Mouse (Mus musculus): ENCODE results near the gene Erg28. TPM values are rescaled to one million over a fixed set of nuclear protein-coding genes. Genes with fewer than 3 reads are reported as not detected.

The Erg28 gene
- total RNA-seq (2014; rRNA removed) (71.4 and 79.8 TPM in 2 replicates), polyA plus RNA-seq (2015; fragmentation: Nextera tagmentation; extraction: Ambion mirVana) (104 and 110 TPM in 2 replicates)

DNA sequence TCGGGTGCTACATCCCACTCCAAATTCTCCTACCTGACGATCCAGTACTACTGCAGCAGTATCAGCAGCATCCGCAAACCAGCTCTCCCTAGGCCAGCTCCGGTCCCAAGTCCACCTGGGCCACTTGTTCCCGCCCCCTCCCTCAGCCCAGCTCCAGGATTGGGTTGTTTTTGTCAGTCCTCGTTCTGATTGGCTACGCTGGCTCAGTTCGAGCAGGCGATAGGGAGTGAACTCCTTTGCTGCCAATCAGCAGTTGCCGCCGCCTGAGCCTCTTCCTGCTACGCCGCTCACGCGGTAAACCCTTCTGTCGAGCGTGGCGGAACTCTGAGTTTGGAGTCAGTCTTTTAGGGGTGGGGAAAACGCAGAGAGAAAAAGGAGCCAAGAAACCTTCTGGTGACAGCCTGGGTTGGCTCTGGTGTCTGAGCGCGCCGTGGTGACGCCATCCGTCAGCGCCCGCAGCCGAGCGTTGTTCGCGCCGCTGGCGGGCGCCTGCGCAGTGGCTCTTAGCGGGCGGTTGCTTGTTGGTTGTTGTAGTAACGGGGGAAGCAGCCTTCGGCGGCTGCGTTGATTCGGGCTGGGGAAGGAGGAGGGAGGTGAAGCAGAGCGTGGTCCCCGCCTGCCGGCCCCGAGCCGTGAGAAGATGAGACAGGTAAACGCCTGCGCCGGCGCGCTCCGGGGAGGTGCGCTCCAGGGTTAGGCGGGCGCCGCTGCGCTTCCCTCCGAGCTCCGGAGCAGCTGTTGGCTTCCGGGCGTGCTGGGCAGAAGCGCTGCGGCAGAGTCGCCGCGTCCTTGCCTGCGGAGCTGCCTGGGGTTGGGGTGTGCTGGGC is at the start of gene Erg28, which contains the start of gene Ttll5:
Gene Erg28 (minus strand): TSS at position 113 of the 827 bp plus-strand sequence.
Gene Ttll5 (plus strand): TSS at position 222 of the 827 bp plus-strand sequence.
- Histone ChIP-seq H3K36me3 (ENCODE audit: insufficient read depth, low read length) (peaks cover 11% of the 10 kb centered on the region; the same call in 1 of the 2 replicates), H3K9ac (replicated peaks; ENCODE audit: low read length, poor library complexity, severe bottlenecking) (peak within 1 kb of the TSS; percentile 65), H3K9me3 (ENCODE audit: low read length) (no peaks in the 10 kb centered on the region), H3K27ac (ENCODE audit: low read depth, low read length) (peak within 1 kb of the TSS; percentile 85), H3K27me3 (ENCODE audit: insufficient read depth, low read length) (no peaks in the 10 kb centered on the region), H3K4me1 (ENCODE audit: insufficient read depth, low read length) (peaks cover 3% of the 10 kb centered on the region; the same call in 1 of the 2 replicates), H3K4me3 (ENCODE audit: low read depth, low read length) (peak within 1 kb of the TSS; percentile 83), H3K4me2 (ENCODE audit: low read depth, low read length, poor library complexity, severe bottlenecking) (peak within 1 kb of the TSS; percentile 64)
- WGBS: under 1% methylated on average over 67 of the region's 67 CpGs
- DNase-seq (ENCODE audit: low spot score): peak; percentile 97
- peak; percentile 98 for ATAC-seq (ENCODE audit: low FRiP score)
- no peak for TF ChIP-seq CTCF (IDR thresholded peaks at IDR 0.05)

DNA sequence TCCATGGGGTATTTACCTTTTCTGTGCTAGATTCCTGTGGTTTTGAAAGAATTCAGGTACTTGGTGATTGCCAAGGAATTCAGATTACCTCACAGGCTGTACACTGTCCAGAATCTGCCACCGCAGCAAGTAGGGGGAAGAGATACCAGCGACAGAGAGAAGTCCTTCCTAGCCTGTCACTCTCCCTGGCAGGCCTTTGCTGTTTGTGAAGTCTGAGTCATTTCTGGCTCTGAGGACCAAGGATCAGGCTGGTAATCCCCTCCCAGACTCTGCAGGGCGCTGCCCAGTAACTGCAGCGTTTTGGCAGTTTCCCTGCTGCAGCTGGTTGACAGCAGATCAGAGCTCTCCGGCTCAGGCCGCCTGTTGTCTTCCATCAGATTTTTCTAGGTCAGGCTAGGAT is 45.1 kb upstream of the Erg28 start:
- H3K4me2 ChIP-seq (ENCODE audit: low read depth, low read length, poor library complexity, severe bottlenecking): no peak overlapping the region
- TF ChIP-seq CTCF (IDR thresholded peaks at IDR 0.05): 0 out of 2 replicates have a peak, but pooled peaks have one; percentile 1
- ATAC-seq (ENCODE audit: low FRiP score) (peak; percentile 73), DNase-seq (ENCODE audit: low spot score) (peak; percentile 90)
- WGBS: 17% methylated on average over 6 of the region's 6 CpGs
- H3K9ac ChIP-seq (replicated peaks; ENCODE audit: low read length, poor library complexity, severe bottlenecking): no peak overlapping the region
- no peaks in the 10 kb centered on the region for H3K9me3 ChIP-seq (ENCODE audit: low read length)
- H3K36me3 ChIP-seq (ENCODE audit: insufficient read depth, low read length): no peaks in the 10 kb centered on the region
- H3K4me1 ChIP-seq (ENCODE audit: insufficient read depth, low read length): no peaks in the 10 kb centered on the region
- H3K27me3 ChIP-seq (ENCODE audit: insufficient read depth, low read length): no peaks in the 10 kb centered on the region
- H3K27ac ChIP-seq (ENCODE audit: low read depth, low read length): peak overlapping the region; percentile 48; the same call in 1 of the 2 replicates
- no peak overlapping the region for H3K4me3 ChIP-seq (ENCODE audit: low read depth, low read length)

DNA sequence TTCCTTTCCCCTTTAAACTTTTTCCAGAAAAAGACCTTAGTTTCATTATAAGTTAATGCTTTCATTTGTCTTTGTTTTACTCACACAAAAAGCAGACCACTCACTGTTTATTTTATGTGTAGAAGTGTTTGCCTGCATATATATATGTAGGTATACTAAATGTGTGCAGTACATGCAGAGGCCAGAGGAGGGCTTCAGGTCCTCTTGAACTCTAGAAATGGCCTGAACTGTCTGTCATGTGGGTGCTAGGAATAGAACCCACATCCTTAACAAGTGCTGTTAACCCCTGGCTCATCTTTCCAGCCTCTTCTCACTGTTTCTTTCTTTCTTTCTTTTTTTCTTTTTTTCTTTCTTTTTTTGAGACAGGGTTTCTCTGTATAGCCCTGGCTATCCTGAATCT is 42.8 kb upstream of the Erg28 start:
- Histone ChIP-seq H3K4me3 (ENCODE audit: low read depth, low read length) (no peak overlapping the region), H3K4me2 (ENCODE audit: low read depth, low read length, poor library complexity, severe bottlenecking) (no peak overlapping the region), H3K36me3 (ENCODE audit: insufficient read depth, low read length) (0 out of 2 replicates have a peak, but pooled peaks cover 3% of the 10 kb centered on the region), H3K27ac (ENCODE audit: low read depth, low read length) (no peak overlapping the region), H3K9me3 (ENCODE audit: low read length) (no peaks in the 10 kb centered on the region), H3K4me1 (ENCODE audit: insufficient read depth, low read length) (no peaks in the 10 kb centered on the region), H3K9ac (replicated peaks; ENCODE audit: low read length, poor library complexity, severe bottlenecking) (no peak overlapping the region), H3K27me3 (ENCODE audit: insufficient read depth, low read length) (no peaks in the 10 kb centered on the region)
- DNase-seq (ENCODE audit: low spot score) (no peak), ATAC-seq (ENCODE audit: low FRiP score) (no peak)
- TF ChIP-seq CTCF (IDR thresholded peaks at IDR 0.05): peak; percentile 44

DNA sequence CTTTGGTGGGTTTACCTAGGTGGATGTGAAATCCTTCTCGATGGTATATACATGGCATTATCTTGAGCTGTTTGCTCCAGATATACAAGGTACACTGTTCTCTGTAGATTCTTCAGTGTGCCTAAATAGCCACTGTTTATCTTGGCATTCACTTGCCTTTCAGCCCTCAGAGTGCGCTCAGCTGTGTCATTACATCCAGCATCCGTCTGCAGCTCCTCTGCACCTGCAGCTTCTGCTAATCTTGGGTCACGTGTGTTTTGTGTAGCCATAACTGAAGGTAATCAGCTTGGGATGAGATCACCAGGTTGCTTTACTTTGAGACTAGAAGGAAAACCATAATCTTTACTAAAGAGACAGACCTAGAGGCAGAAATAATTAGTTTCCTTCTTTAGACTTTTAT is 42.3 kb upstream of the Erg28 start:
- no peak overlapping the region for H3K27ac ChIP-seq (ENCODE audit: low read depth, low read length)
- ATAC-seq (ENCODE audit: low FRiP score) (no peak), DNase-seq (ENCODE audit: low spot score) (no peak)
- H3K4me2 ChIP-seq (ENCODE audit: low read depth, low read length, poor library complexity, severe bottlenecking): no peak overlapping the region
- no peak for TF ChIP-seq CTCF (IDR thresholded peaks at IDR 0.05)
- H3K4me1 ChIP-seq (ENCODE audit: insufficient read depth, low read length): no peaks in the 10 kb centered on the region
- H3K4me3 ChIP-seq (ENCODE audit: low read depth, low read length): no peak overlapping the region
- WGBS: 70% methylated on average over 4 of the region's 4 CpGs
- H3K27me3 ChIP-seq (ENCODE audit: insufficient read depth, low read length): no peaks in the 10 kb centered on the region
- no peak overlapping the region for H3K9ac ChIP-seq (replicated peaks; ENCODE audit: low read length, poor library complexity, severe bottlenecking)
- 0 out of 2 replicates have a peak, but pooled peaks cover 3% of the 10 kb centered on the region for H3K36me3 ChIP-seq (ENCODE audit: insufficient read depth, low read length)
- H3K9me3 ChIP-seq (ENCODE audit: low read length): no peaks in the 10 kb centered on the region

DNA sequence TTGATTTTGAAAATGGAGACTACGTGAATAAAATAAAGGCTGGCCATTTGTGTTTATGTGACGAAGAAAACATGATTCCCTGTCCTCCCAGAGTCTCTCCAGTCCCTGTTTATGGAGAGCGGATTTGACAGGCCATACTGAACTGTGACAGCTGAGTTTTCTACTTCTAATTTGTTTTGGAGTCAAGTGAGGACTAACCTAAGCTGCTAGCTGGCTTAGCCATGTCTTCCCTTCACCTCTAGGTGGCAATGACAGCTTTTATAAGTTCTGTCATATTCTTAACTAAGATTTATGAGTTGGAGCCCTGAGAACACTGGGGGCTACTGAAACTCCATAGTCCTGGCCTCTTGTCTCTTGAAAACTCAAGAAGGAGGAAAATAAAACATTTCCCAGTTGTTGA is 41.2 kb upstream of the Erg28 start:
- H3K9ac ChIP-seq (replicated peaks; ENCODE audit: low read length, poor library complexity, severe bottlenecking): no peak overlapping the region
- no peak overlapping the region for H3K27ac ChIP-seq (ENCODE audit: low read depth, low read length)
- H3K36me3 ChIP-seq (ENCODE audit: insufficient read depth, low read length): 0 out of 2 replicates have a peak, but pooled peaks cover 3% of the 10 kb centered on the region
- WGBS: 83% methylated on average over 3 of the region's 3 CpGs
- no peak overlapping the region for H3K4me3 ChIP-seq (ENCODE audit: low read depth, low read length)
- H3K9me3 ChIP-seq (ENCODE audit: low read length): no peaks in the 10 kb centered on the region
- no peak for ATAC-seq (ENCODE audit: low FRiP score)
- peak; percentile 80 for DNase-seq (ENCODE audit: low spot score)
- no peaks in the 10 kb centered on the region for H3K4me1 ChIP-seq (ENCODE audit: insufficient read depth, low read length)
- TF ChIP-seq CTCF (IDR thresholded peaks at IDR 0.05): peak; percentile 79
- no peaks in the 10 kb centered on the region for H3K27me3 ChIP-seq (ENCODE audit: insufficient read depth, low read length)
- no peak overlapping the region for H3K4me2 ChIP-seq (ENCODE audit: low read depth, low read length, poor library complexity, severe bottlenecking)

DNA sequence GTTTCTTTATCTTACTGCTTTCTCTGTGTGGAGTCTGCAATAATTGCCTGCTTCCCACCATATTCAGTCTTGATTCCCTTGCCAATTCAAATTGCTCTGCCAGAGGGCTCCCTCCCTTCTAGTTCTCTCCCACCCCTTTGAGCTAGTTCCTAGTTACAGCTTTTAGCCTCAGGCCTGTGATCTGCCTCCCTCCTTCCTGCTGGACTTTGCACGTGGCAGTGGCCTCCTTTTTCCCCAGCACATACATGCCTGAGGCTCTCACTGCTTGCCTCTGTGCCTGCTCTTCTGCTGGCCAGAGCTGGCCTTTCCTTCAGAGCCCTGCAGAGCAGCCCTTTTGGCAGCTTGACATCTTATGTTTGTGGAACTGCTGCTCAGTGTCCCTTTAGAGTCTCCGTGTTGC is 38.2 kb upstream of the Erg28 start:
- peak; percentile 60; the same call in 1 of the 2 replicates for ATAC-seq (ENCODE audit: low FRiP score)
- WGBS: 28% methylated on average over 2 of the region's 2 CpGs
- DNase-seq (ENCODE audit: low spot score): peak; percentile 58

More for the DNA sequence above, 38.2 kb upstream of the Erg28 start:
- no peaks in the 10 kb centered on the region for H3K27me3 ChIP-seq (ENCODE audit: insufficient read depth, low read length)
- no peak overlapping the region for H3K4me2 ChIP-seq (ENCODE audit: low read depth, low read length, poor library complexity, severe bottlenecking)
- H3K36me3 ChIP-seq (ENCODE audit: insufficient read depth, low read length): peaks cover 3% of the 10 kb centered on the region; the same call in 1 of the 2 replicates
- H3K27ac ChIP-seq (ENCODE audit: low read depth, low read length): no peak overlapping the region
- no peak for TF ChIP-seq CTCF (IDR thresholded peaks at IDR 0.05)
- H3K4me1 ChIP-seq (ENCODE audit: insufficient read depth, low read length): no peaks in the 10 kb centered on the region
- no peak overlapping the region for H3K9ac ChIP-seq (replicated peaks; ENCODE audit: low read length, poor library complexity, severe bottlenecking)
- no peaks in the 10 kb centered on the region for H3K9me3 ChIP-seq (ENCODE audit: low read length)
- no peak overlapping the region for H3K4me3 ChIP-seq (ENCODE audit: low read depth, low read length)

Data from midbrain, postnatal 0 days (tissue).